Mouse (Mus musculus): ENCODE data around the gene Pla2g12a. TPM values are rescaled to one million over a fixed set of nuclear protein-coding genes. Genes with fewer than 3 reads are reported as not detected.

Pla2g12a gene
- polyA plus RNA-seq, 1 experiment from 2014 or later = 22.0 TPM

DNA sequence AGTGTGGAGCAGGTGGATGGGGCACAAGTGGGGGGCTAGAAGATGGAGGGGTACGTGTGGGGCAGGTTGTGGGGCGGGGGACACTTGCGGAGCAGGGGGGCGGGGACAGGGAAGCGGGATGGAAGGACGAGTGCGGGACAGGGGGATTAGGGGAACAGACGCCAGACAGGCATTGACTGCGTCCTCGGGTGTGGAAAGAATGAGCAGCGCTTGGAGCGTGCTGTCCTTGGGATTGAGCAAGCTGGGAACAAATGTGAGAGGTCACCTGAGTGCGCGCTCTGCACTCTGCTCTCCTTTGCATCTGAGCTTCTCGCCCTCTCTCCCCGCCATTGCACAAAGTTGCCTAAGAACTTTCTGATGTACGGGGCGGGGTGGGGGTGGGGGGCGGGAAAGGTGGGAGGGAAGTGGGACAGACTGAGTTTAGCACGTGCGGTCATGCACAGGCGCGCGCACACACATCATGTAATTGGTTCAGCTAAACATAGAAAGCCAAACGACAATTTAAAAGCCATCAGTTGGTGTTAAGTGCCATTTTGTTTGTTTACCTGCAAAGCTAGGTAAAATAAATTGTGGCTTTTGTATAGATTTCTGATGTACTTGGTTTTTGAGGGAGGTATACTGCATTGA, 838 bp downstream of the Pla2g12a start:
- peak overlapping the region; percentile 92 for H3K4me2 ChIP-seq (replicated peaks)
- H3K36me3 ChIP-seq = no peaks in the 10 kb centered on the region
- no peak overlapping the region for H3K27ac ChIP-seq
- ATAC-seq (ENCODE audit: low FRiP score, low read depth) = peak; percentile 48
- peak overlapping the region; percentile 78 for H3K9ac ChIP-seq
- peak overlapping the region; percentile 70 for H3K4me3 ChIP-seq
- H3K27me3 ChIP-seq = no peaks in the 10 kb centered on the region
- no peaks in the 10 kb centered on the region for H3K9me3 ChIP-seq
- H3K4me1 ChIP-seq = peaks cover 8% of the 10 kb centered on the region; the same call in 1 of the 2 replicates
- 0% methylated on average over 25 of the region's 25 CpGs for WGBS

DNA sequence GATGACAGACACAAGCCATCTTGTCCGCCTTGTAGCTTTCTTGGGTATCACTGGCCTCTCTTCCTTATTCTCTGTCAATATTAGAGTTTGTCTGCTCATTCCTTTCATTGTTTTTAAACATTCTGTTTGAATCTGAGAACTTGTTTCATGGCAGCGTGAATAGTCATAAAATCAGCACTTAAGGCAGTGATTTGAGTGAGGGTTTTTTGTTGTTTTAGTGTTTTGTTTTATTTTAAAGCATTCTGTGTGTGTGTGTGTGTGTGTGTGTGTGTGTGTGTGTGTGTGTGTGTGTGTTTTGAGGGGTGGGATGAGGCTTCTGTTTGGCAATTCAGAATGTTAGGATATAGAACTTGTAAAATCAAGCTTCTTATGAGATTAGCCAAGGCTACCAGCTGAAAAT, 1.5 kb downstream of the Pla2g12a start:
- 75% methylated on average over 2 of the region's 2 CpGs for WGBS

DNA sequence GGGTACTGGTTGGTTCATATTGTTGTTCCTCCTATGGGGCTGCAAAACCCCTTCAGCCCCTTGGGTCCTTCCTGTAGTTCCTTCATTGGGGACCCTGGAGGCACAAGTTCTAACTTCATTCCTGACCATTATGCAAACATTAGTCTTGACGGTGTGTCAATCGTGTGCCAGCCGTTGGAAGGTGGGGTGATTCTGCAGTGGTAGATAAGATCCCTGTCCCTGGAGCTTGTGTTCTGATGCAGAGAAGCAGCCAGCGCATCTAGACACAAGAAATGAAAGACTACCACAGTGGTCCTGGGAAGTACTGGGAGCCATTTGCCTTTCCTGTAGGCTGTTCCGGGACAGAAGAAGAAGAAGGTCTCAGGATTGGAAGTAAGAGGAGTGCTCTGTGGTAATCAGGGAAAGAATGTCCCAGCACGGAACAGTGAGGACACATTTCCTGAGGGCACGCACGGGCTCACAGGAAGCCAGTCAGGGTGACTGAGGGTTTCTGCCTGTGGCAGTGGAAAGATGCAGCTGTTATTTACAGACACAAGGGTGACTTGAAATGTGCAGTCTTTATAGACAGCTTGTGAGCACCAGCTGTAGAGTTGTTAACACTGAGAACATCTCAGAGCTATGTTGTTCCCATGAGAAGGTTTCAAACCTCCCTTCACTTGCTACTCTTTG, 2.7 kb downstream of the Pla2g12a start:
- Histone ChIP-seq H3K4me1 (peaks cover 8% of the 10 kb centered on the region; the same call in 1 of the 2 replicates), H3K9me3 (no peaks in the 10 kb centered on the region), H3K9ac (no peak overlapping the region), H3K36me3 (no peaks in the 10 kb centered on the region), H3K4me3 (no peak overlapping the region), H3K27me3 (no peaks in the 10 kb centered on the region), H3K4me2 (replicated peaks) (no peak overlapping the region), H3K27ac (no peak overlapping the region)
- ATAC-seq (ENCODE audit: low FRiP score, low read depth) = no peak
- 81% methylated on average over 8 of the region's 8 CpGs for WGBS

More for the DNA sequence above, 1.5 kb downstream of the Pla2g12a start:
- Histone ChIP-seq H3K9ac (no peak overlapping the region), H3K4me2 (replicated peaks) (peak overlapping the region; percentile 92; the same call in 1 of the 2 replicates), H3K27ac (no peak overlapping the region), H3K9me3 (no peaks in the 10 kb centered on the region), H3K27me3 (no peaks in the 10 kb centered on the region), H3K36me3 (no peaks in the 10 kb centered on the region), H3K4me3 (no peak overlapping the region; the same call in 1 of the 2 replicates), H3K4me1 (peaks cover 8% of the 10 kb centered on the region; the same call in 1 of the 2 replicates)
- no peak for ATAC-seq (ENCODE audit: low FRiP score, low read depth)

DNA sequence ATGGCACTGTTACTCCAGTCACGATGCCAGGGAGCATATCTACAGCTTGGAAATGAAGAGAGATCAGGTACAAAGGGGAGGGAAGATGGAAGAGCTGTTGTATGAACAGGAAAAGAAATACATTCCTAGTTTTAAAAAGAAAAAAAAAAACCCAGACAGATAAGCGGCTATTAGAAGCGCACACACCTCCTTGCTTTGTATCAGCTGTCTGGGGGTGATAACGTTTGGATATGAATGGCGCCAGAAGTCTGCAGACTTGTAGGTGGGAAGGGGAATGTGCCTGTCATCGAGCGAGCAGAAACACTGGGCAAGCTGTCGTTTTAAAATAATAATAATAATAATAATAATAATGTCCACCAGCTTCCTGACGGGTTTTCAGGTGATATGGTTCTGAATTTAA, 7.2 kb downstream of the Pla2g12a start:
- Histone ChIP-seq H3K9ac (no peak overlapping the region), H3K36me3 (peaks cover 7% of the 10 kb centered on the region), H3K4me2 (replicated peaks) (no peak overlapping the region), H3K4me3 (no peak overlapping the region), H3K27me3 (no peaks in the 10 kb centered on the region), H3K4me1 (no peaks in the 10 kb centered on the region), H3K9me3 (no peaks in the 10 kb centered on the region), H3K27ac (no peak overlapping the region)
- 88% methylated on average over 9 of the region's 9 CpGs for WGBS
- ATAC-seq (ENCODE audit: low FRiP score, low read depth) = no peak

DNA sequence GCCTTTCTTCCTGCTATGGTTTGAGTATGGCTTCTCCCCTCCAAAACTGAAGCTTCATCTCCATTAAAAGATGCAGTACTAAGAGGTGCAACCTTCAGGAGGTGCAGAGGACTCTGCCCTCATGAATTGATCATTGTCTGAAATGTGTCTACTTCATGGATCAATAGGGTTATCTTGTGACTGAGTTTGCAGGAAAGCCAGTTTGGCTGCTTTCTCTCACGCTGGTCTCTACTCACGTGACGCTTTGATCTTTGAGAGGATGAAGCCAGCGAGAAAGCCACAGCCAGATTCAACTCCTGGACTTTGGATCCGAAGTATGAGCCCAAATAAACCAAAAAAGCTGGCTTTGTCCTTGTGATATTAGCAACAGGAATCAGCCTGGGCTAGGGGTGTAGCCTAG, 8.0 kb downstream of the Pla2g12a start:
- H3K9me3 ChIP-seq = no peaks in the 10 kb centered on the region
- no peak overlapping the region for H3K4me3 ChIP-seq
- no peak overlapping the region for H3K9ac ChIP-seq
- H3K27ac ChIP-seq = no peak overlapping the region
- ATAC-seq (ENCODE audit: low FRiP score, low read depth) = no peak
- H3K27me3 ChIP-seq = no peaks in the 10 kb centered on the region
- H3K4me1 ChIP-seq = no peaks in the 10 kb centered on the region
- H3K36me3 ChIP-seq = peaks cover 10% of the 10 kb centered on the region
- no peak overlapping the region for H3K4me2 ChIP-seq (replicated peaks)
- WGBS = 77% methylated on average over 5 of the region's 5 CpGs

DNA sequence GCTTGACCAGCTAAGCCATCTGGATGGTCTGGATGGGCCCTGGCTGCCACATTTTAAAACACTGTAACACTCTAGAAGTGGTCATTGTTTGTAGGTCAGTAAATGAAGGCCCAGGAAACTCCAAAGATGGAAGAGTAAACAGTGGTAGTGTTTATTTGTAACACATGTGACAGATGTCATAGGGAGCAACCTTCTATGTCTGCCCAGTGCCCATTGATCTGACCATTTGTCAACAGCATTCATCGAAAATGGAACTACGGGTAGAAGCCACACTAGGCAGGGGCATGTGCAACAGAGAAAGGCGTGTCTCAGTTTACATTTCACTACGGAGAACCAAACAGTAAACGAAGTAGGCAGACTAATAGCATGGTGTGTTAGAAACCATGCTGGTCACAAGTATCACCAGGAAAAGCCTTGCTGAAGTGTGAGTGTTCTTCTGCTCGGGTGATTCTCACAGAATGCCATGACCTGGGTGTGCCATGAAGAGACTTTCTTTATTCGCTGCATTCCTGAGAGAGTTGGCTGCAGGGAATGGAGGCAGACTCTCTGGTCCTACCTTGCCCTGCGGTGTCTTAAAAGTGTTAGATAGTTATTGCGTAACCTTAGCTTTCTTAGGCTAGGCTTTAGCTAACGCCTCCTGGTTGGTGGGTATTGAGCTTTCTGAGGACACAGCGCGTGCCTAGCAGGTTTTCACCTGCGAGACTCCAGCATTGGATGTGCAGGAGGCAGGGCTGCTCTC, 9.5 kb downstream of the Pla2g12a start:
- ATAC-seq (ENCODE audit: low FRiP score, low read depth) = no peak
- Histone ChIP-seq H3K4me3 (no peak overlapping the region), H3K36me3 (peaks cover 13% of the 10 kb centered on the region), H3K9ac (no peak overlapping the region), H3K4me1 (no peaks in the 10 kb centered on the region), H3K4me2 (replicated peaks) (no peak overlapping the region), H3K27me3 (no peaks in the 10 kb centered on the region), H3K27ac (no peak overlapping the region), H3K9me3 (no peaks in the 10 kb centered on the region)
- 84% methylated on average over 13 of the region's 13 CpGs for WGBS

DNA sequence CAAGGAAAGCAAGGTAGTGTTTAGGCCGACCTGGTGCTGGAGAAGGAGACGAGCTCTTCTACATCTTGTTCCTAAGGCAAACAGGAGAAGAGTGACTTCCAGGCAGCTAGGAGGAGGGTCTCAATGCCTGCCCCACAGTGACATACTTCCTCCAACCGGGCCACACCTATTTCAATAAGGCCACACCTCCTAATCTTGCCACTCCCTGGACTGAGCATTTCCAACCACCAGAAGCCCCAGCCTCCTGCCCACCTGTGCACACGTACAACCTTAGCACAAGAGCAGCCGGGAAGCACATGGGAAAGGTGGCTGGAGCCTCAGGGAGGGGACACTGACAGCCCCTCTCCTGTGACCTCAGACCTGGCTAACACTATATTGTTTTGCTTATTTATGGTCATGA, 13.6 kb downstream of the Pla2g12a start:
- H3K9me3 ChIP-seq = no peaks in the 10 kb centered on the region
- no peaks in the 10 kb centered on the region for H3K27me3 ChIP-seq
- ATAC-seq (ENCODE audit: low FRiP score, low read depth) = no peak
- H3K9ac ChIP-seq = no peak overlapping the region
- H3K4me2 ChIP-seq (replicated peaks) = no peak overlapping the region
- H3K27ac ChIP-seq = no peak overlapping the region
- H3K36me3 ChIP-seq = peaks cover 14% of the 10 kb centered on the region
- no peaks in the 10 kb centered on the region for H3K4me1 ChIP-seq
- 85% methylated on average over 5 of the region's 5 CpGs for WGBS
- no peak overlapping the region for H3K4me3 ChIP-seq

DNA sequence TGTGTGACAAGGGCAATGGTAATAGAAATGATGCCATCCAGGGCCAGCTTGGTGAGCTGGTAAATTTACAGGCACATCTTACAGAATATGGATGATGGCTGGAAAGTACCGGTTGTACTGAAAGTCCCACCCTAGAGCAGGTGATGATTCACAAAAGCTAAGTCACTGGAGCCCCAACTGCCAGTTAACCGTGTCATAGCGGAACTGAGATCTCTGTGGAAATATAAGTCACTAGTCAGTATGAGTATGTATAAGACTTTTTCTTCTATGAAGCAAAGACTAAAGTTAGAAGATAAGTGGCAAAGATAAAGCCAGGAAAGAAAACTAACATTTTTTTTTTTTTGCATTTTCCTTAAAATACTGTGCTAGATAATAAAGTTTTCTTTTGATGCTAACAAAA, 14.7 kb downstream of the Pla2g12a start:
- no peak overlapping the region for H3K9ac ChIP-seq
- 94% methylated on average over 3 of the region's 3 CpGs for WGBS

DNA sequence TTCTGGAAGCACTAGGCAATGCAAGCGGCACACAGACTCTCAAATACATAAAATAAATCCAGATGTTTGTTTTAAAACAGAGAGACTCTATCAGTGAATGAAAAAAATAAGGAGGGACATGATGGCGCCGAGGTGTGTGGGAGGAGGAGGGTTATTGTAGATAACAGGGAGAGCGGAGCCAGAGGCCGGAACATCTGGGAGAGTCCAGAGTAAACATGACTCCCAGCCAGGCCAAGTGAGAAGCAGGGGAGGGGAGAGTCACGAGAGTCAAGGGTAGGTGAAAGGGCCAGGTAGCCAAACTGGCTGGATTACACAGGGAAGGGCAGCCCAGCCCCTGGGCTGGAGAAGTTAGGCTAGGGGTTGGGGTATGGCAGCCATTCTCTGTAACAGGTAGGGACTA, 18.2 kb downstream of the Pla2g12a start:
- H3K4me3 ChIP-seq = no peak overlapping the region
- ATAC-seq (ENCODE audit: low FRiP score, low read depth) = no peak
- no peak overlapping the region for H3K27ac ChIP-seq
- 52% methylated on average over 6 of the region's 6 CpGs for WGBS
- no peaks in the 10 kb centered on the region for H3K27me3 ChIP-seq
- H3K9me3 ChIP-seq = no peaks in the 10 kb centered on the region
- H3K36me3 ChIP-seq = 0 out of 2 replicates have a peak, but pooled peaks cover 4% of the 10 kb centered on the region
- H3K9ac ChIP-seq = no peak overlapping the region
- H3K4me1 ChIP-seq = no peaks in the 10 kb centered on the region
- H3K4me2 ChIP-seq (replicated peaks) = no peak overlapping the region

More for the DNA sequence above, 14.7 kb downstream of the Pla2g12a start:
- Histone ChIP-seq H3K4me2 (replicated peaks) (no peak overlapping the region), H3K36me3 (peaks cover 14% of the 10 kb centered on the region), H3K4me1 (no peaks in the 10 kb centered on the region), H3K27me3 (no peaks in the 10 kb centered on the region), H3K9me3 (no peaks in the 10 kb centered on the region), H3K4me3 (no peak overlapping the region), H3K27ac (no peak overlapping the region)
- no peak for ATAC-seq (ENCODE audit: low FRiP score, low read depth)

DNA sequence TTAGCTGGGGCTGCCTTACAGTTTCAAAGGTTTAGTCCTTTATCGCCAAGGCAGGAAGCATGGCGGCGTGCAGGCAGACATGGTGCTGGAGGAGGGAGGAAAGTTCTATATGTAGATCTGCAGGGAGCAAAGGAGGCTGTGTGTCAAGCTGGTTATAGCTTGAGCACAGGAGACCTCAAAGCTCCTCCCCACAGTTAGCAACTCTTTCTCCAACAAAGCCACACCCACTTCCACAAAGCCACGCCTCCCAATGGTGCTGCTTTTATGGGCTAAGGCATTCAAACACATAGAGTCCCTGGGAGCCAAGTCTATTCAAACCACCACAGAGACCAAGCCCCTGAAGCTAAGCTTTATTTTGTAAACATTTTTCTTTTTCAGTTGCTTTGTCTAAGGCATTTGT, 20.5 kb downstream of the Pla2g12a start:
- ATAC-seq (ENCODE audit: low FRiP score, low read depth) = no peak
- Histone ChIP-seq H3K9ac (no peak overlapping the region), H3K36me3 (no peaks in the 10 kb centered on the region), H3K4me2 (replicated peaks) (no peak overlapping the region), H3K4me3 (no peak overlapping the region), H3K27me3 (no peaks in the 10 kb centered on the region), H3K27ac (no peak overlapping the region), H3K9me3 (no peaks in the 10 kb centered on the region), H3K4me1 (peaks cover 20% of the 10 kb centered on the region)
- WGBS = 63% methylated on average over 4 of the region's 4 CpGs

DNA sequence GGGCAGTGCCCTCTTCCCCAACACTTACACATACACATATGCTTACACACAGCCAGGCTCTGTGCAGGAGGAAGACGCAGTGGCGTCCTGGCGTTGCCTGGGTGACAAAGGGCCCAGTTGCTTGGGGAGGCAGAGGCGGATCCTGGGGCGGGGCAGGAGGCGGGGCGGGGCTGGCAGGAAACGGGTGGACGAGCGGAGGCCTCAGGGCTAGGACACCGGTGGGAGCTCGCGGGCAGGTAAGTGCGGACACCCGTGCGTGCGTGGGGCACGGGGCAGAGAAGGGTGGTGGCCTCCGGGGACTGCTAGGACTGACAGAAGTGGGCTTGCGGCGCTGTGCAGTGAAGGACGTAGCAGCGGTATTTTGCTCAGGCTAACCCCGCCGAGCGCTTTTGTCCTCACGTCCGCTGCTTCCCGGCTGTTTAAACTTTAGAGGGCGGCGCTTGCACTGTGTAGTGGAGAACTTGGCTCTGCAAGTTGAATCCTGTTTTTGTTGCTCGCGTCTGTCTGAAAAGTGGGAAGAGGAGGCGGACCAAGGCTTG, 22.9 kb downstream of the Pla2g12a start, which contains the start of gene Casp6:
Casp6 (plus strand) TSS at position 155 of the 539 bp plus-strand sequence.
- peak within 1 kb of the TSS; percentile 82 for H3K9ac ChIP-seq
- H3K36me3 ChIP-seq = peaks cover 13% of the 10 kb centered on the region
- under 1% methylated on average over 34 of the region's 34 CpGs for WGBS
- H3K9me3 ChIP-seq = no peaks in the 10 kb centered on the region
- H3K27me3 ChIP-seq = no peaks in the 10 kb centered on the region
- ATAC-seq (ENCODE audit: low FRiP score, low read depth) = peak; percentile 96
- H3K4me2 ChIP-seq (replicated peaks) = peak within 1 kb of the TSS; percentile 77
- H3K27ac ChIP-seq = peak within 1 kb of the TSS; percentile 69
- peak within 1 kb of the TSS; percentile 72 for H3K4me3 ChIP-seq
- peaks cover 22% of the 10 kb centered on the region for H3K4me1 ChIP-seq

DNA sequence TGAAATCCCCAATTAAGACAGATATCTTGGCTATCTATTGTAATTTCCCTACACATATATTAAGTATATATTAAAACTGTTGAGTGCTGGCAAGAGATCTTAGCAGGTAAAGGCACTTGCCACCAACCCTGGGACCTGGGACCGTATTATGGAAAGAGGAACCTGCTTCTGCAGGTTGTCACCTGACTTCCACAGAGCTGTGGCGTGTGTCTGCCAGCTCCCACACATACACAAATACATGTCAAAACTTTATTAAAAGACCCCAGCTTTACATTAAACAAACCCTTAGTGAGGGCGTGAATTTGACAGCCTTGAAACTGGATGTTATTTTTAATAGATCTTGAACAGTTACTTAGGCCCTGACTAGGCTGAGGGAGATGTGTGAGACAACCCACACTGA, 25.0 kb downstream of the Pla2g12a start:
- 90% methylated on average over 3 of the region's 3 CpGs for WGBS
- Histone ChIP-seq H3K9ac (no peak overlapping the region), H3K27ac (no peak overlapping the region), H3K4me3 (no peak overlapping the region), H3K4me1 (peaks cover 22% of the 10 kb centered on the region), H3K4me2 (replicated peaks) (no peak overlapping the region), H3K36me3 (peaks cover 23% of the 10 kb centered on the region), H3K27me3 (no peaks in the 10 kb centered on the region), H3K9me3 (no peaks in the 10 kb centered on the region)
- no peak for ATAC-seq (ENCODE audit: low FRiP score, low read depth)

All from limb, embryonic 13.5 days (tissue).